Mouse (Mus musculus): ENCODE measurements around the gene Ints1. TPM values are rescaled to one million over a fixed set of nuclear protein-coding genes. Genes with fewer than 3 reads are reported as not detected.
"Not testable (repeated sequence)": the region's sequence is repeated elsewhere in the genome, so short reads cannot be mapped to it uniquely, and the experiment has no call there.

The Ints1 gene
- polyA plus RNA-seq, 1 experiment, result 12.9 TPM

DNA sequence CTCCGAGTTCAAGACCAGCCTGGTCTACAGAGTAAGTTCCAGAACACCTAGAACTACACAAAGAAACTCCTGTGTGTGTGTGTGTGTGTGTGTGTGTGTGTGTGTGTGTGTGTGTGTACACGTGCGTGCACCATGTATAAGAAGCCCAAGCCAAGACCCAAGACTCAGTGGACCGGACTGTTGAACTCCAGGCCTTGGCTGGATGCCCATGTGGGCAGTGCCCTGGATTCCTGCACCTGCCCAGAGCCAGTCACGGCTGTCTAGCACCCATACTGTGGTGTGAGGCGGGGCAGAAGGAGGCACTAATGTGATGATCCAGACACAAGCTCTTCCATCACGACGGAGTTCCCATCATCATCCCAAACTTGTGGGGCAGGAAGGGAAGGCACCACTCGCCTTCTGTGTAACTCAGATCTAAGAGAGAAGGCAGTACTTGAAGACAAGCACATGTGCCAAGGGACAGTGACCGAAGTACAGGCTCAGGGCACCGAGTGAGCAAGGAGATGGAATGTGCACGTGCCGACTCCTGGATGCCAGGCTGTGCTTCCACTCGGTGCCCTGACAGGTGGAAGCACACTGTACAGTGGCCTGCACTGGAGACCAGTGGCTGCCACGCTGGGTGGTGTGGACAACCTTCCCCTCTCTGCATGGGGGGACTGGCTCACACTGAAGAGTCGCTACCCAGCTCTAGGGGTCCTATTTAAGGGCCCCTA lies 25.9 kb downstream of the Ints1 start:
- Histone ChIP-seq H3K27me3 (ENCODE audit: control insufficient read depth) (peaks cover 5% of the 10 kb centered on the region), H3K9me3 (ENCODE audit: control insufficient read depth, low read length) (no peaks in the 10 kb centered on the region), H3K4me1 (ENCODE audit: control insufficient read depth) (peaks cover 31% of the 10 kb centered on the region), H3K36me3 (ENCODE audit: control insufficient read depth) (peaks cover 52% of the 10 kb centered on the region), H3K4me3 (replicated peaks) (no peak overlapping the region)
- no peak for TF ChIP-seq TAL1 (IDR thresholded peaks at IDR 0.05; ENCODE audit: low read length)
- no peak for TF ChIP-seq GATA1 (IDR thresholded peaks at IDR 0.05; ENCODE audit: low read length)

DNA sequence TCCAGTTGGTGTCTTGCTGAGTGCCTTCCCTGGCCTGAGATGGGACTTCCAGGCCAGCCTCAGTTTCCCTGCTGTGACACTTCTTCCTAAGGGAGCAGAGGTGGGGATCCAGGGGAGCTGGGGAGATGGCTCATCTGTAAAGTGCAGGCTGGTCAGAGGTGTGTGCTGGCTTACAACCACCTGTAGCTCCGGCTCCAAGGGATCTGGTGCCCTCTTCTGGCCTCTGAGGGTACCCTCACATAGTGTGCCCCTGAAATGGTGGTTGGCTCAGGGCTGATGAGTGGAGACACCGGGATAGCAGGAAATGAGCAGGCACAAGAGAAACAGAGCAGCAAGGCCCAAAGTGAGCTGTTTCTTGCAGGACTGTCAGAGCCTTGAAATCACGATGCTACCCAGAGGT lies 29.7 kb downstream of the Ints1 start:
- Histone ChIP-seq H3K9me3 (ENCODE audit: control insufficient read depth, low read length) (no peaks in the 10 kb centered on the region), H3K4me1 (ENCODE audit: control insufficient read depth) (peaks cover 45% of the 10 kb centered on the region), H3K27me3 (ENCODE audit: control insufficient read depth) (peaks cover 5% of the 10 kb centered on the region), H3K36me3 (ENCODE audit: control insufficient read depth) (peaks cover 17% of the 10 kb centered on the region), H3K4me3 (replicated peaks) (no peak overlapping the region)
- no peak for TF ChIP-seq GATA1 (IDR thresholded peaks at IDR 0.05; ENCODE audit: low read length)

DNA sequence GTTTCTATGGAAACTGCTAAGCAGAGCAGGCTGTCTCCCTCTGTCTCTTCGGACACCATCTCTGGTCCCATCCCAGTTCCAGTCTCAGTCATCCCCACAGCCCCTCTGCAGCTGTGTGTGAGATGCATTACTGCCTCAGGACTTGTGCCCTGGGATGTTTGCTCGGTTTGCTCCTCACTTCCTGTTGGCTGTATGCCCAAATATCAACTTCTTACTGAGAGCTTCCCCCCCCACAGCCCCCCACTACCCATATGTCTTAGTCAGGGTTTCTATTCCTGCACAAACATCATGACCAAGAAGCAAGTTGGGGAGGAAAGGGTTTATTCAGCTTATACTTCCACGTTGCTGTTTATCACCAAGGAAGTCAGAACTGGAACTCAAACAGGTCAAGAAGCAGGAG lies 32.8 kb downstream of the Ints1 start:
- Histone ChIP-seq H3K36me3 (ENCODE audit: control insufficient read depth) (peaks cover 11% of the 10 kb centered on the region), H3K4me1 (ENCODE audit: control insufficient read depth) (peaks cover 67% of the 10 kb centered on the region)
- not testable (repeated sequence) for H3K9me3 ChIP-seq (ENCODE audit: control insufficient read depth, low read length); H3K27me3 ChIP-seq (ENCODE audit: control insufficient read depth); H3K4me3 ChIP-seq (replicated peaks)

DNA sequence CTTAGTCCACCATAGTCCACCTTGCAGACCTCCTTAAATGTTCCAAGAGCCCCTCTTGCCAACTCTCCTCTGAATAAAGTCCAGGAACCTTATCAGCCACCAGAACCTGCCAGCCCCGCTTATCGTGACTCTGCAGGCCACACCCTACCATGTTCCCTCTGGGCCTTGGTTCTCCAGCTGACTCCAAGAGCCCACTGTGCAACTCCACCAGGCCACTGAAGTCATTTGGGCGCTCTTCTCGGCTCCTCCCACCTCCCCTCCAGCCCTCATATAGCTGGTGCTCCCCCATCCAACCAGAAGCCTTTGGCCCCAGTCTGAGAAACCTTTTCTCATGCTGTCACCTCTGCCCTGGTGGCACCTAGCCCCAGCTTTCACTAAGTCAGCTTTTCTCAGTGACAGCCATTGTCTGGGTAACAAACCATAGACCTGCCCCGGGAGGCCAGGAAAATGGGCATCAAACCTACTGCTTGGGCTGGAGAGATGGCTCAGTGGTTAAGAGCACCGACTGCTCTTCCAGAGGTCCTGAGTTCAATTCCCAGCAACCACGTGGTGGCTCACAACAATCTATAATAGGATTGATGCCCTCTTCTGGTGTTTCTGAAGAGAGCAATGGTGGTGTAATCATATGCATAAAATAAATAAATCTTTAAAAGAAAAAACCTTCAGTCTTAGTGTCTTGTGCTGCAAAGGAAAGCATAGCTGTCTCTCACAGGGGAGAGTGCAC lies 36.7 kb downstream of the Ints1 start:
- TF ChIP-seq TAL1 (IDR thresholded peaks at IDR 0.05; ENCODE audit: low read length) (peak; percentile 98), GATA1 (IDR thresholded peaks at IDR 0.05; ENCODE audit: low read length) (peak; percentile 97)
- Histone ChIP-seq H3K9me3 (ENCODE audit: control insufficient read depth, low read length) (no peaks in the 10 kb centered on the region), H3K4me1 (ENCODE audit: control insufficient read depth) (peaks cover 89% of the 10 kb centered on the region), H3K4me3 (replicated peaks) (peak overlapping the region; percentile 78), H3K27me3 (ENCODE audit: control insufficient read depth) (no peaks in the 10 kb centered on the region), H3K36me3 (ENCODE audit: control insufficient read depth) (peaks cover 23% of the 10 kb centered on the region)

DNA sequence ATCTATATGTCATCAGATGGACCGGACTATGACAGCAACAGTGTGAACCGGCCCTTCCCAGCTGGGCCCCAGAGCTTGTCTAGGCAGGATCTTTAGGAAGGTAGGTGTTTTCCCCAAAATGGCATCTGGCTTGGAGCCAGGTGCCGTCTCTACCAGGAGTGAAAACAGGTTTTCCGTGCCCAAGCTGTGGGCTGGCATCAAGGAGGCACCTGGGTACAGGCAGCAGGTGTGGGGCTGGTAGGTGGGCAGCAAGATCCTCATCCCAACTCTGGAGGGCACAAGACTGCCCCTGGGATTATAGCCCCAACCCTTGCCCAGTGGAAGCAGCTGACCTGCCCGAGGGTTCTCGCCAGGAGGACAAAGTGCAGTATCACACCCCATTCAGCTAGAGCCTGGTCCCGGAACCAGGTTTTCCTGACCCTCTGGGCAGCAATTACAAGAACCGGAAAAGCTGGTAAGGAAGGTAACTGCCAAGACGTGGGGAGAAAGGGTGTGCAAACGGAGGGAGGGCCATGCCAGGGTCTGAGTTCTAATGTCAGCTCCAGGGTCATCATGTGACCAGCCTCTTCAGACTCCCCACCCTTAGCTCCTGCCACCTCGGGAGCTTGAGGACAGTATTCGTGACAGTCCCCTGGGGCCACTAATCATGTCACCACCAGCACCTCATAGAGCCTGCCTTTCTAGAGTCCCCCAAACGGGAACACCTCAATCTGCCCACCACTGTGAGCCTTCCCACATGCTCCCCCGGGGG lies 37.5 kb downstream of the Ints1 start:
- TF ChIP-seq GATA1 (IDR thresholded peaks at IDR 0.05; ENCODE audit: low read length) (no peak), TAL1 (IDR thresholded peaks at IDR 0.05; ENCODE audit: low read length) (no peak)
- H3K36me3 ChIP-seq (ENCODE audit: control insufficient read depth), result peaks cover 31% of the 10 kb centered on the region
- no peaks in the 10 kb centered on the region for H3K27me3 ChIP-seq (ENCODE audit: control insufficient read depth)
- H3K4me1 ChIP-seq (ENCODE audit: control insufficient read depth), result peaks cover 95% of the 10 kb centered on the region
- no peaks in the 10 kb centered on the region for H3K9me3 ChIP-seq (ENCODE audit: control insufficient read depth, low read length)
- H3K4me3 ChIP-seq (replicated peaks), result peak overlapping the region; percentile 78

GRCm38 (mm10) chr5:139736504-139736940 lies 39.0 kb downstream of the Ints1 start:
- Histone ChIP-seq H3K9me3 (ENCODE audit: control insufficient read depth, low read length) (no peaks in the 10 kb centered on the region), H3K4me3 (replicated peaks) (peak overlapping the region; percentile 78), H3K4me1 (ENCODE audit: control insufficient read depth) (peaks cover 96% of the 10 kb centered on the region), H3K36me3 (ENCODE audit: control insufficient read depth) (peaks cover 45% of the 10 kb centered on the region), H3K27me3 (ENCODE audit: control insufficient read depth) (no peaks in the 10 kb centered on the region)
- no peak for TF ChIP-seq TAL1 (IDR thresholded peaks at IDR 0.05; ENCODE audit: low read length)
- TF ChIP-seq GATA1 (IDR thresholded peaks at IDR 0.05; ENCODE audit: low read length), result no peak

- H3K36me3 ChIP-seq (ENCODE audit: control insufficient read depth), result peaks cover 49% of the 10 kb centered on the region
- H3K27me3 ChIP-seq (ENCODE audit: control insufficient read depth), result no peaks in the 10 kb centered on the region
- peak within 1 kb of the TSS; percentile 78 for H3K4me3 ChIP-seq (replicated peaks)
- TF ChIP-seq TAL1 (IDR thresholded peaks at IDR 0.05; ENCODE audit: low read length) (no peak), GATA1 (IDR thresholded peaks at IDR 0.05; ENCODE audit: low read length) (no peak)
- H3K9me3 ChIP-seq (ENCODE audit: control insufficient read depth, low read length), result no peaks in the 10 kb centered on the region
- H3K4me1 ChIP-seq (ENCODE audit: control insufficient read depth), result peaks cover 96% of the 10 kb centered on the region
Observed at GRCm38 (mm10) chr5:139735677-139736503, 39.6 kb downstream of the Ints1 start, which contains the start of gene Micall2. Micall2 (minus strand) TSS chr5:139736336.

DNA sequence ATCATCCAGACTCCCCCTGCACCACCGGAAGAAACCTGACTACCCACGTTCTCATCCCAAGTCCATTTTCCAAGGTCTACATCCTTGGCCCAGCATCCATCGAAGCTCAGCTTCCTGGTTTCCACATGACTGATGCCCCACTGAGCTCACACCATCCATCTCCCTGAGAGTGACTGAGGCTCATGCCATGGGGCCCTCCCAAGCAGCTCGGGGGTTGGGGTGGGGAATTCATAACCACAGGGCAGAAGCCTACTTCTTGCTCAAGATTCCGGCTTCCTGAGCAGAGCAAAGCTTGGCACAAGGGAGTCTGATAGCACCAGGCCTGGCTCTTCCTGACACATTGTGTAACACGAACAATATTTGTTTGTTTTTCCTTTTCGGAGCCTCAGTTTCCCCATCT lies 40.7 kb downstream of the Ints1 start:
- TF ChIP-seq GATA1 (IDR thresholded peaks at IDR 0.05; ENCODE audit: low read length) (no peak), TAL1 (IDR thresholded peaks at IDR 0.05; ENCODE audit: low read length) (no peak)
- Histone ChIP-seq H3K36me3 (ENCODE audit: control insufficient read depth) (peaks cover 55% of the 10 kb centered on the region), H3K27me3 (ENCODE audit: control insufficient read depth) (no peaks in the 10 kb centered on the region), H3K9me3 (ENCODE audit: control insufficient read depth, low read length) (no peaks in the 10 kb centered on the region), H3K4me3 (replicated peaks) (peak overlapping the region; percentile 78), H3K4me1 (ENCODE audit: control insufficient read depth) (peaks cover 97% of the 10 kb centered on the region)

Measured in erythroblast, embryonic 14.5 days (primary cell).